Mouse (Mus musculus) G1E-ER4 (cell line): ENCODE data around the gene Agbl1. TPM values are rescaled to one million over a fixed set of nuclear protein-coding genes. Genes with fewer than 3 reads are reported as not detected.

Source experiments
- GATA1 ChIP-seq: IDR thresholded peaks from one replicate; pipeline ENCODE4 v1.8.0; 2012; ENCODE audit warnings: low read length, inconsistent platforms
- polyA plus RNA-seq: library from polyadenylated mRNA; stranded (reverse); fragments of >175 nt; gene quantifications from 2 replicates; pipeline ENCODE4 v1.2.3, GENCODE M21; 2012

Gene Agbl1
- not detected in 2 replicates for polyA plus RNA-seq

DNA sequence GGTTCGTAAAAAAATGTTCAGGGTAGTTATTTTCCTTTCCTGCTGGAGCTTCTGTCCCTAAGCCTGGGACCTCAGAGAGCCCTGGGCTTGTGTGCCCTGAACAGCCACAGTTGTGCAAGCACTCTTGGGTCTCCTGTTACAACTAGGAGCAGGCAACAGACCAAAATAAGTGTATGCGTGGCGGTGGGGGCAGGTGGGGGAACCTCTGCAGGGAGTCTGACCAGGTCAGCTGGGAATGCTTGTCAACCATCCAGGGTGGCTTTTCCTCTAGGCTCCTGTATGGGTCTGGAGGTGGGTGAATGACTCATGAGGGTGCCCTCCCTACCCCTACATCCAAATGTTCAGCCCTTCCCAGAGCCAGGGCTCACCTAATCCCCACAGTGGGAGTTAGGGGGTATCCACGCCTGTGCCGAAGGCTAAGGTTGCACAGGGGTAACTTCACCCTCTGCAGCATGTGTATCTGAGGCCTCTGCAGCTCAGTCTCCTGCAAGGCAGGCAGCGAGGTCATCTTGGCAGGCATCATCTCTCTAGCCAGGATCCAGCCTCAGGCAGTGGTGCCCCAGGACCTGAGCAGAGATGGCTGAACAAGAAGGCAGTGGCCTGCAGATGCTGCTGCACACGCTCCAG is at the start of gene Agbl1:
TSS of gene Agbl1 (plus strand) at position 577 of the 627 bp plus-strand sequence.
- TF ChIP-seq GATA1 = no peak

DNA sequence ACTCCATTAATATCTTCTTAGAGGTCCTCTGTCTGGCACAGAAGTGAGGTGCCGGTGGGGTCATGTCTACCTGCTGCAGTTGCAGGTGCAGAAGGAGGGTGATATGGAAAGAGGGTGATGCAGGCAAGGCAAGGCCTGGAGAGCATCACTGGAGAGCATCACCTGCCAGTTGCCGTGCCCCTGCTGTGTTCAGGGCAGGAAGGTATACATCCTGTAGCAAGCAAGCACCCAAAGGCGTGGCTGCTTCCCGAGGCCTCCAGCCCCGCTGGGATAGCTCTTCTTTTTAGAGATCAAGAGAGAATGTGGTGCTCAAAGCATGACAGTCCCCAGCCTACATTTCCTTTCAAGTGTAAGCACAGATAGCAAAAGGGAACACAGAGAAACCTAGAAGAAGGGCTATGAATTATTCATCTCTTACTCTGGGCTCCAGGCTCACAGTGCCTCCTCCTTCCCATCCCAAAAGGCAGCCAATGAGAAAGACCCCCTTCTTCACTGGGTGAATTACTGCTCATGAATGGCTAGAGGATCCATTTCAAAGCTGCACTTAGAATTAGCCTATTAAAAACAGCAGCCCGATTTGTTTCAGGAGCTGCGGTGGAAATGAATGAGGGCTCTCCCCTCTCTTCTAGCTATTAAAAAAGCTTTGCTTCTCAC is 44.6 kb upstream of the Agbl1 start:
- no peak for TF ChIP-seq GATA1

DNA sequence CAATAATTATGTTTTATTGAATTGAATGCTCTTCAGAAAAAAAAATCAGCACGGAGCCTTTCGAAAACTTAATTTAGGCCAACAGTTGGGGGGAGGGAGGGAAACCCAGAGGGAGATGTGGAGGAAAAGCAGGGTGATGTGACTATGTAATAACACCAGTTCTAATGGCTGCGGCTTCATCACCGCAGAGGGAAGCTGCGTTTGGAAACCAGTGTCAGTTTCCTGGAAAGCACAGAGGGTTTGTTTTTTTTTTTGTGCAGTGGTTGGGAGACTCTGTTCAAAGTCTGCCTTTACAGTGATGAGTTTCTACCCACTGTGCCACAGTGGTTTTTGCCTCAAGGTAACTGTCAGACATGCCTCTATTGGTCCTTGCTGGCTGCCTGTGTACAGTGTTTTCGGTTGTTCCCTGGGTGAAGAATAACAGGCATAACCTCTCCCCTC is 44.0 kb upstream of the Agbl1 start:
- no peak for TF ChIP-seq GATA1

DNA sequence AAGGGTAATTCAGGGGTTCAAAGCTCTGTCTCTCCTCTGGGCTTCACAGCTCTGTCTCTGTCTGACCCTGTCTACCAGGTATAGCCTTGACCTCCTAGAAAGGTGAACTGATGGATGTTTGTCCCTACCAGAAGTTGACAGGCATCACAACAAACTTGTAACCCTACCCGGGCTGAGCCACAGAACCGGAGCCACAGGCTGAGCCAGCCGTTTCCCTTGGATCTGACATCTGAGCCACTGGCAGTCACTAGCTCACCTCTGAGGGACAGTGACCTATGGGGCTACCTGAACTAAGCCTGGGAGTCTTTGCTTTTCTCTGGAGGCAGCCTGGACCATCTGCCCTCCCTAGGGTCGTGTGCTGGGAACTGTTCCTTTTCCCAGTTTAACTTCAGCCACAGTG is 11.1 kb upstream of the Agbl1 start:
- TF ChIP-seq GATA1 = no peak

DNA sequence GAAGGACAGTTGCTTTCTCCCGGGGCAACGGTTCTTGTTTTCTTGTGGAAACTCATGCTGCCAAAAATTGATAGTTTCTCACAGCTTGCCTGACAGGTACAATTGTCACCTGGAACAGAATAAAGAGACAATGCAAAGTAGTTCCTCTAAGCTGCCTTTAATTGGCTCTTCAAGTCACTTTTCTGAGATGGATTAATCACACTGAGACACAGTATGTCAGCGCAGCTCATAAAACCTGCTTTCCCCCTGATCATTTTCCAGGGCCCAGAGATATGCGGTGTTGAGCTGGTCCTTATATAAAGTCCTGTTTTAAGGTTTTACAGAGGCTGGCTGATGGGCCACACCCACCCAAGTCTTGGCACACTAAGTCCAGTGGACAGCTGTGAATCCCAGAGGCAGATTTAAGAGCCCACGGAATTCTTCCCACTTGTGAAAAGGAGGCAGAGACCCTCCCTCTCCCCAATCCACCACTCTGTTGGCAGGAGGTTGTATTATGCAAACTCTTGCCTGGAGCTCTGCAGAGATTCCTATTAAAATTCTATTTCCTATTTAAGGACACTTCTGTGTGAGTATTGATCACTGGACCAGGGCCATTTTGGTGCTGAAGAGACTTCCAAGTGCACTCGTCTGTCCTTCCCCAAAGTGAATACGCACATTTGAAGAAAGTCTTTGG is 9.8 kb upstream of the Agbl1 start:
- no peak for TF ChIP-seq GATA1

DNA sequence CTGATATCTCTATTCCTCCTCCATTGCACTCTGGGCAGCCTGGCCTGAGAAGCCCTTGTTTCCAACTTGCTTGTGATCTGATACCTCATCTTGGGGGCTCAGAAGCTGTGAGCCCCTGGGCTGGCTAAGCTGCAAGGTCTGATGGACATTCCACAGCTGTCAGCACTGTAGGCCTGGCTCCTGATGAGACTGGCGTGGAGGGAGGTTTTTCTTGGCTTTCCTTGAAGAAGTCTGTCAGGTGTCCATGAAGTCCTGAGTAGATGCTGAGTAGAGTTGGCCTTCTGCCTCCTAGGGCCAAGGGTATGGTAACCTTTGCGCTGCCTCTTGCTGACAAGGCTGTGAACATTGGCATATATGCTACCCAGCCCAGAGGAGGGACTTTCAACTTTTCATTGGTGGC is 7.0 kb upstream of the Agbl1 start:
- TF ChIP-seq GATA1 = no peak

DNA sequence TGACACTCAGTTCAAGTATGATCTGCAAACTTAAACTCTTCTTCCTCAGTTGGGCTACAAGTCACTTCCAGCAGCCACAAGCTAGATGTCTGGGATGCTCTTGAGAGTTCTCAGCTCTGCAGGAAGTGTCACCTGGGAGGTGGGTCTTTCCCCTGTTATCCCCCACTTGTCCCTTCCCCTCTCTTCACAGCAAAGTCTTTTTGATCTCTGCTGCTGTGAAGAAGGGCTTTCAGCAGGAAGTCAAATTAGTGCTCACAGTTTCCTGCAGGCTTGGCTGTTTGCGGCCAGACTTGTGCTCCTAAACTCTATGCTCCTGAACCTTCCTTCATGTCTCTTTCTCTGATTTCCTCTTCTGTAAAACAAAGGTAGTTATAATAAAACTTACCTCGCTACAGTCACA is 806 bp upstream of the Agbl1 start:
- no peak for TF ChIP-seq GATA1

DNA sequence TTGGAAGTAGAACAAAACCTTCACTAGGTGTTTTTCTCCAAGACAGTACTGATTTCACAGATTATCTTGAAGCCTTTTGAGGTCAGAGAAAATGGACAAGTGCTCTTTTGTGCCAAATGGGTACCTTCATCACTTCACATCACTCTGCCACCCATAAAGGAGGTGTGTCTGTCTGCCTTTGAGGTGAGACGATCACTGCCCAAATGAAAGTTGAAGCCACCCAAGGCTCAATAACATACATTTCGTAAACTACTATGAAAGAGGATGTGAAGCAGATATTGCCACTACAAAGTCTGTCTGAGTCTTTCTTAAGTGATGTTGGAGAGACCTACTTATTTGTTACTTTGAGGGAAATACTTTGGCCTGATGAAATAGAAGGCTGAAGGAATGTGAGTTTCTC is 4.6 kb downstream of the Agbl1 start:
- no peak for TF ChIP-seq GATA1

DNA sequence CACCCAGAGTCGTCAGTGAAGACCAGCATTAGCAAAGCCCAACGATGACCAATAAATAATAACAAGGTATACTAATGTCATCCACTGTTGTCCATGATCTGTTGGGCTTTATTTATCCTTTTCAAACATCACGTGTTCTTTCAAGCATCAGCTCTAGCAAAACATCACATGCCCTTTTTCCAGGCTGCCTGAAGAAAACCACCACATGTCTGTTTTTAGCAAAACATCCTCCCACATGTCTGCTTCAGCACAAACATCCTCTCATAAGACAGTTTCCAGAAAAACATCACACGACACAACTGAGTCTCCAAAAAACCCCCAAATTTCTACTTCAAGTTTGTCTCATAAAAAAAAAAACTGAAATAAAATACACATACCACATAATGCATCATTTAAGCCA is 7.8 kb downstream of the Agbl1 start:
- TF ChIP-seq GATA1 = no peak

DNA sequence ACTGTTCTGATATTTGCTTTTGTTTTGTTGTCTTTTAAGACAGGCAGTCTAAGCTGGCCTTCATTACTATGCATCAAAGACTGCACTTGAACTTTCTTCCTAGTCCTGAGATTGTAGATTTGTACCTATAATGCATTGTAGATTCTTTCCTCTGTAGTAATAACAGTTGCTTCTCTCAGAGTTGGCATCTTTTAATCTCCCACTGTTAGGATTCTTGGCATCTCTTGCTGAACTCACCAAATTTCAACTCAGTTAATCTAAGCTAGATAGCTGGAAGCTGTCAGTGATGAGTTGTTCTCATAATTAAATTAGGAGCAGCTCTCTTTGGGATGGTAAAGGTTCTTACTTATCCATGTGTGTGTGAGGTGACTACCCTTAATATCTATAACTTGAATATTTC is 45.4 kb downstream of the Agbl1 start:
- TF ChIP-seq GATA1 = no peak

DNA sequence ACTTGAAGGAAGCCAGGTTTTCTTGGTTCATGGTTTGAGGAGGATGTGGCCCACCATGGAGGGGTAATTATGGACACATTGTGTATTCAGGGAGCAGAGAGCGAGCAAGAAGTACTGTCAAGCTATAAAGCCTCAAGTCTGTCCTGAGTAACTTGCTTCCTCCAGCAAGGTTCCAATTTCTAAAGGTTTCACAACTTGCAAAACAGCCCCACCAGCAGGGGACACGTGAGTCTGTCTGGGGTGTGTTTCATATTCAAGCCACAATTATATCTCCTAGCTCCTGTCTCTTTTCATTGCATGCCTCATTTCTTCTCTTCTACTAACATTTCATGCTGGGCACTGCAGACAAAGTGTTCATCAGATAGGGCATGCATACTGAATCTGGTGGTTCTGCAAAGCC is 53.1 kb downstream of the Agbl1 start:
- TF ChIP-seq GATA1 = no peak

DNA sequence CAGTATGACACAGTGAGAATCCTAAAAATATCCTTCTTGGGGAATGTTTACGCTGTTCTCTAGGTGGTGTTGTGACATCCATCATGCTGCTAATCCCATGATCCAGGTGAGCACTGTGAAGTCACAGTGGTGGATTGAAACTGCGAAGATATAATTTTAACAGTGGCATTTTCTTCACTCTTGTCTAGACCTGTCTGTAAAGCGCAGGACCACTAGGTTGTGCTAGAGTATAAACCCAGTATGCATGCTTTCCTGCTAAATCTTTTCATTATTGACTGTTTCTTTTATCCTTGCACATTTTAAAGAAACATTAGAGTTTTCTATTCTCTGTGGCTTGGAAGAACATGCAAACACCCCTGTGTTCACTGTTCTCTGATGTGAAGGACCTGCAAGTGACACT is 57.8 kb downstream of the Agbl1 start:
- TF ChIP-seq GATA1 = no peak

DNA sequence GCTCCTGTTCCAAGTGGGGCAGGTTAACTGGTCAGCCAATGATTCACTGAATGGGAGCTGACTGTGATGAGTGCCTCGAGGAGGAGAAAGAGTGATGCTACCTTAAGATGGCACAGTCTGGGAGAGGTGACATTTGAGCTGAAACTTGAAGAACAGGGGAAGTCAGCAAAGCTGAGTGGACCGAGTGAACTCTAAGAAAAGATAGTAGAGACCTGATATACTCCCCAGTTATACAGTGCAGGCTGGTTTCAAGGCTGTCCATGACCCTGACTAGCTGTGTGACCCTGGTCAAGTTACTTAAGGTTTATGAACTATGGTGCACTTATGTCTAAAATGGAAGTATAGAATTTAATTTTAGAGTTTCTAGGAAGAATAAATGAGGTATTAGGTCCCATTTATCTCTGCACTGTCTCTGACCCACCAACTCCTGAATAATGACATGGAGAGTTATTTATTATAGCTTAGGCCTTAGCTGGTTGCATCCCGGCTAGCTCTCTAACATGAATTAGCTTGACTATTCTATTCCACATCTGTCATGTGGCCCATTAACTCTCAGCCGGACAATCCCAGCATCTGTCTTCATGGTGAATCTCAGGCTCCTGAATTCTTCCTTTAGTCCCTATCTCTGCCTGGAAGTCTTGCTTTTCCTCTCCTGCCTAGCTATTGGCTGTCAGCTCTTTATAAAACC is 92.3 kb downstream of the Agbl1 start:
- no peak for TF ChIP-seq GATA1

DNA sequence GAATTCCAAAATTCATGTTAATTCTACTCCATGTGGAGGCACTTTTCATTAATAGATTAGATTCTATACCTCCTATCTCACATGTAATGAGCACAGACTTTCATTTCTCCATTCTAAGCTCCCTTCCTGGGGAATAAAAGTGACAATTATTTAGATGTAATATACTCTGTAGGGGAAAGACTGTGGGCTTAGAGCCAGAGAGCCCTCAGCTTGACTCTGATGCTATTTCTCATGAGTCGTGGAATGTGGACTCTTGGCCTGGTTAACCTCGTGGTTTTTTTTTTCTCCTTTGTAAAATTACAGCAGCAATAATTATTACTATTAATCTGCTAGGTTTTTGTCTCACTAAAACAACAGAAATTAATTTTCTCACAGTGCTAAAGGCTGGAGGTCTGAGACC is 96.4 kb downstream of the Agbl1 start:
- no peak for TF ChIP-seq GATA1

DNA sequence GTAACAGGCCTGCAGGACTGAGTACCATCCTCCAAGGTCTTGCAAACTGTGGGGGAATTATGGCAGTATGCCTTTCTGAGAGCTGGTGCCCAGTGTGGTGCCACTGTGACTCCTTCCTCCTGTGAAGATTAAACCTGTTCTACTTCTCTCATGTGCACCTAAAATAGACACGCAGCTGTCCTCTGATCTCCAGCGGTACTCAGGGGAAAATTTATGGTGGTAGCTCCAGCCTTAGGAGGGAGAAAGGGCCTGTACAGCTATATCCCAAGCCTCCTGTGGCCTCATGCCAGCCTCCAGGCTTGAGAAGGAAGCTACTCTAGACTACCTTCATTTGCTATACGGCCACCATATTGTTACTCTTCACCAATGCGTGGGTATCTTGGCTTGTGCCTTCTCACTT is 109.6 kb downstream of the Agbl1 start:
- TF ChIP-seq GATA1 = no peak

DNA sequence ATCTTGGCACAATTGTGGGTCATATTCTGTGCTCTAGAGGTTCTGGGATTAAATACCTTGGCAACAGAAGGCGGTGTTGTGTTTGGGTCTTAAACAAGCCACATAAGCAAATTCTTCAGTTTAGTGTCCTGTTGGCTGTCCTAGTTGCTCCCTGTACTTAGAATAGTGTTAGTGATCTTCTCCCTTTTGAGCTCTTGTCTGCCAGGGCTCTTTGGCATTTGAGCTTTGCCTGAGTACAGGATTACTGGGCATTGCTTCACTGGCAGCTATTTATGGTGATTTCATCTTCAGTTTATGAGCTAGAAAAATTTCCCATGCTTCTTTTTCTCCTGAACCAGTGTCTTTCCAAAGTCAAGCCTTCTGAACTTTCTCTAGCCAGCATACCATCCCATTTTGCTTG is 111.9 kb downstream of the Agbl1 start:
- no peak for TF ChIP-seq GATA1
